Mouse (Mus musculus): ENCODE measurements around the gene Sfpq.
A peak's percentile ranks its signal among the peaks of the same experiment; 100 is the strongest.

- TF ChIP-seq POLR2A (IDR thresholded peaks at IDR 0.05; ENCODE audit: extremely low read depth, insufficient read depth, low read length), result peak; percentile 52; the same call in 1 of the 2 replicates
- peak; percentile 91 for TF ChIP-seq CTCF (IDR thresholded peaks at IDR 0.05; ENCODE audit: extremely low read depth, insufficient read depth, low read length)
Measured at GRCm38 (mm10) chr4:127015294-127015993, 5.7 kb upstream of the Sfpq start.
